Mouse (Mus musculus) left cerebral cortex, adult 18-20 months (tissue): ENCODE results near the gene Zbtb1. TPM values are rescaled to one million over a fixed set of nuclear protein-coding genes. Genes with fewer than 3 reads are reported as not detected.

Experiments
- DNase-seq, 2 experiments: peaks; one replicate each; pipeline ENCODE4 v3.0.0; 2021 to 2022; ENCODE audit warnings: low spot score in 2 of 2, mixed read lengths in 1 of 2
- long read RNA-seq, 2 experiments: library from polyadenylated mRNA; stranded (forward); transcript quantifications; one replicate each; pipeline ENCODE4 v2.0.0; 2021
- total RNA-seq, 2 experiments: library from RNA; stranded (reverse); gene quantifications; 2 replicates each; pipeline ENCODE4 v1.2.3; 2021

Zbtb1 gene
- 1 to 10 TPM; 5.6 to 6.1 TPM for total RNA-seq
- long read RNA-seq, experiment 1, full-length matches to known transcripts = 13 of 22 reads
- long read RNA-seq, experiment 1, partial matches to known transcripts = 1 of 22 reads
- long read RNA-seq, experiment 1, other reads (novel, unspliced or antisense) = 8 of 22 reads
- long read RNA-seq, experiment 2, full-length matches to known transcripts = 7 of 11 reads
- long read RNA-seq, experiment 2, partial matches to known transcripts = 0 of 11 reads
- long read RNA-seq, experiment 2, other reads (novel, unspliced or antisense) = 4 of 11 reads

DNA sequence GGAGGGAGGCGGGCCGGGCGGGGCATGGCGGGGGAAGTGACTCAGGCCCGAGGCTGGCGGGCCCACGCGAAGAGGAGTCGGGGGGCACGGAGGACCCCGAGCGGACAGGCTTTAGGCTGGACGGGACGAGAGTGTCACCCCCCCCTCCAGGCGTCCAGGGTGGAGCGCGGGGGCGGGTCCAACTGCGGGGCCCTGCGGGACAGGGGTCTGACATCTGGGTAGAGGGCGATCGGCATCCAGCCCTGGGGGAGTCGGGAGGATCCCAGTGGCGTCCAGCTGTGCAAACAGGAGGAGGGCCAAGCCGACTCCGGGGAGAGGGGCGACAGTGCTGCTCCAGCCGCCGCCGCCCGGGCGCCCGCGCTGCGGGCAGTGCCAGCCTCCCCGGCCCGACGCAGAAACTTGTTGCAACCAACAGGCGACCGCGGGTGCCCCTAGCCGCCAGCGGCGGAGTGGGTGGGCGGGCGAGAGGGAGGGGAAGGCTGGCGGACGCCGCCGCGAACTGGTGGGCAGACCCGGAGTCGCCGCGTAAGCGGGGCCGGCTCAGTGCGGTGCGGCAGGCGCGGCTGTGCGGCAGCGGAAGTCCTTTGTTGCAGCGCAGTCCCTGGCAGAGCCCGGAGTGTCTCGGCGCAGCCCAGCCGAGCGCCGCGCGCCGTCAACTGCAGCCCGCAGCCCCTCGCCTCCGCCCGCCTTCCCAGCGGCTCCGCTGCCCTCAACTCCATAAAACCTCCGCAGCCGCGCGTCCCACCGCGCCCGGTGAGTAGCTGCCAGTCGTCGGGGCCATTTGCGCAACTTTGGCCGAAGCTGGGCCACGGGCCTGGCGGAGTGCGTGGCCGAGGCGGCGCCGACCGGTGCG lies at the start of gene Zbtb1:
Gene Zbtb1, plus strand, starts transcription at position 289 of the 853 bp plus-strand sequence.
- peak; percentile 74 to 88 for DNase-seq

DNA sequence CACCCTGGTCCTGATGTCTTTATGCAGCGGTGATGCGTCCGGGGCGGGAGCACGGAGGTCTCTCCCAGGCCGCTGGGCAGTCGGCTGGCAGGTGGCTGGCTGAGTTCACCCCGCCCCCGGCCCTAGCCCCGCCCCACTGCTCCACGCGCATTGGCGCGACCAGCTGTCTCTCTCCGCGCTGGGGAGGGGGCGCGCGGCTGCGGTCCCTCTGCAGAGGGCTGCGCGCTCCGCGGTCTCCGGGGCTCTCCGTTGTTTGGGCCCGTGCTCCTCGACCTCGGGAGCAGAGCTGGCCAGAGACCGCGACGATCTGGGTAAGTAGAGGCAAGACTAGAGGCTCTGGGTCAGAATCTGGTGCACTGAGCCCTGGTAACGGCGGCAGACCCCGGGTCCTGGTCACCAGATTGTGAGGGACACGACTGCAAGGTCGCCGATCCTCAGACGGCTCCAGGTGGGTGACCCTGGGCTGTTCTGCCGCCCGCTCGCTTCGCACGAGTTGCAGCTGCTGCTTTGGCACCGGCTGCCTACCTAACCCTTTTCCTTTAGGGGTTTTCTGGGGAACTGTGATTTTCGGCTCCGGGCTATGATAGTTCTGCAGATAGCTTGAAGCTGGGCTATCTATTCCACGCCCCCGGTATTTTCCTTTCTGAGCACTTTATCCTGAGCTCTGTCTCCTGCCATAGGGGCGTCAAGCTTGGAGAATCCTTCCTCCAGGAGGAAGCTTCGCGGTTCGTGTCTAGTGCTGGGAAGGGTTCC lies 45.2 kb upstream of the Zbtb1 start, which contains the start of gene Akap5:
Gene Akap5, plus strand, starts transcription at position 213 of the 753 bp plus-strand sequence.
- DNase-seq = peak; percentile 68 to 70

DNA sequence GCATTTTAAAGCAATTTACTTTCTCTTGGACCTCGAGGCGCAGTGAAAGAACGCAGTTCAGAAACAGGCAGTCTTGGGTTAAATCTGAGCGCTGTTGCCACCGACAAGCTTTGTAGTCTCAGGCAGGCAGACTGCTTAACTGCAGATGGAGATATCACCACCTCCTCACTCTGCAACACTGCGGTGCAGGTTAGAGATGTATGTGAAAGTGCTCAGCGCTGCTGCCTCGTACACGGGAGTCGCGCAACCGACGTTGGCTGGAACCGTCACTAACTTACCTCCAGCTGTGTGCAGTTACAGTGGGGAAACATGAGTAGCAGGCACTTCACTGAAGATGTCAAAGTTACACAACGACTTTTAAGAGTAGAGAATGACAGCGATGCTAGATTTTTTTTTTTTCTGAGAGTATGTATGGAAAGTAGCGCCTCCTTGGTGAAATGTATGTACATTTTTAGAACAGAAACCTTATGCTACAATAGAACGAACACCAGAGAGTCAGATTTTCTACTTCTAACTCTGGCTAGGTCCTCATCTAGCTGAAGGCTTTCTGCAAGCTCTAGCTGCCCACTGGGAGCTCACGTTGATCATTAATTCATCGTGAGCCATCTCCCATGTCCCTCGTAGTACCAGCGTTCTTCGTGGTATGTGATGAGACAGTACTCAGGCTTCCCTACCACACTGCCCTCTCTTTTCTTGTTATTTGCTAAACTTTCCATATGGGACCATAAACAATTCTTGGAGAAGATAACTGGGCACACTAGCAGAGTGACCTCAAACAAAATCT lies 43.4 kb upstream of the Zbtb1 start:
- DNase-seq = peak; percentile 47 to 68

DNA sequence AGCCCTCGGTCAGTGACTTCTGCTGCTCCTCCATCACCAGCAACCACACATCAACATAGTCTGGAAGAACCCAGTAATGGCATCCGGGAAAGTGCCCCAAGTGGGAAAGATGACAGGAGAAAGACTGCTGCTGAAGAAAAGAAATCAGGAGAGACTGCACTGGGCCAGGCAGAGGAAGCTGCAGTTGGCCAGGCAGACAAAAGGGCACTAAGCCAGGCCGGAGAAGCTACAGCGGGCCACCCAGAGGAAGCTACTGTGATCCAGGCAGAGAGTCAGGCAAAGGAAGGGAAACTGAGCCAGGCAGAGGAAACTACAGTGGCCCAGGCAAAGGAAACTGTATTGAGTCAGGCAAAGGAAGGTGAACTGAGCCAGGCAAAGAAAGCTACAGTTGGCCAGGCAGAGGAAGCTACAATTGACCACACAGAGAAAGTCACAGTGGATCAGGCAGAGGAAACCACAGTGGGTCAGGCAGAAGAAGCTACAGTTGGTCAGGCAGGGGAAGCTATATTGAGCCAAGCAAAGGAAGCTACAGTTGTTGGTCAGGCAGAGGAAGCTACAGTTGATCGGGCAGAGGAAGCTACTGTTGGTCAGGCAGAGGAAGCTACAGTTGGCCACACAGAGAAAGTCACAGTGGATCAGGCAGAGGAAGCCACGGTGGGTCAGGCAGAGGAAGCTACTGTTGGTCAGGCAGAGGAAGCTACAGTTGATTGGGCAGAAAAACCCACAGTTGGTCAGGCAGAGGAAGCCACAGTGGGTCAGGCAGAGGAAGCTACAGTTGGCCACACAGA lies 41.3 kb upstream of the Zbtb1 start:
- no peak for DNase-seq

DNA sequence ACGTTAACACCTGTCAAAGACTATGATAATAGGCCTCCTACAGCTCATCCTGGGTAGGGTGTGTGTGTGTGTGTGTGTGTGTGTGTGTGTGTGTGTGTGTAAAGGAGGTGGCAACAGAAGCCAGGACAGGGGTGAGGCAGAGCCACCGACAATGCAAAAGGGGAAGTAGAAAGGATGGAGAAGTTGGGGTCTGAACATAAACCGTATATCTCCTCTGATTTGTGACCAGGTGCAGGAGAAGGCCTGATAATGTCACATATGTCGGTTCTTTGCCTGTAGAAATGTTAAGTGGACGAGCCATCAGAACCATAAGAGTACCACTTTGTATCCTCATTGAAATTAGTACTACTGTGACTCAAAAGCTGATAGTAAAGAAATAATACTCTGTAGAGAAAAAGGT lies 36.4 kb upstream of the Zbtb1 start:
- DNase-seq = no peak

DNA sequence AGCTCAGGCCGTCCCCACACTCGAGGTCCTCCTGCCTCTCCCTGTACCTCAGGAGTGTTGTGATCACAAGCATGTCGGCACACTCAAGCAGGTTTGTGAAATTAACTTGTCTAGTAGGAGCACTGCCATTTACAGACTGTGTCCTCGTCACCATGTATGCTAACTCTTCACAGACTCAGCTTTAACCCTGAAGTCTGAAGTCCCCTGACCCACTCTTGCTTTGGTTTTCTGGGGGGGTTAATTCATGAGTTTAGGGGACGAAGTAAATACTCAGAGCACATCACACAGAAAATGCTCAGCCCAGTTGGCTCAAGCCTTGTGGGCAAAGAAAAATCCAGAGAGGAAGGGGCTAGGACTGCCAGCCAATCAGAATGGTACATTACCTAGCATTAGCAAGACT lies 34.4 kb upstream of the Zbtb1 start:
- no peak for DNase-seq

DNA sequence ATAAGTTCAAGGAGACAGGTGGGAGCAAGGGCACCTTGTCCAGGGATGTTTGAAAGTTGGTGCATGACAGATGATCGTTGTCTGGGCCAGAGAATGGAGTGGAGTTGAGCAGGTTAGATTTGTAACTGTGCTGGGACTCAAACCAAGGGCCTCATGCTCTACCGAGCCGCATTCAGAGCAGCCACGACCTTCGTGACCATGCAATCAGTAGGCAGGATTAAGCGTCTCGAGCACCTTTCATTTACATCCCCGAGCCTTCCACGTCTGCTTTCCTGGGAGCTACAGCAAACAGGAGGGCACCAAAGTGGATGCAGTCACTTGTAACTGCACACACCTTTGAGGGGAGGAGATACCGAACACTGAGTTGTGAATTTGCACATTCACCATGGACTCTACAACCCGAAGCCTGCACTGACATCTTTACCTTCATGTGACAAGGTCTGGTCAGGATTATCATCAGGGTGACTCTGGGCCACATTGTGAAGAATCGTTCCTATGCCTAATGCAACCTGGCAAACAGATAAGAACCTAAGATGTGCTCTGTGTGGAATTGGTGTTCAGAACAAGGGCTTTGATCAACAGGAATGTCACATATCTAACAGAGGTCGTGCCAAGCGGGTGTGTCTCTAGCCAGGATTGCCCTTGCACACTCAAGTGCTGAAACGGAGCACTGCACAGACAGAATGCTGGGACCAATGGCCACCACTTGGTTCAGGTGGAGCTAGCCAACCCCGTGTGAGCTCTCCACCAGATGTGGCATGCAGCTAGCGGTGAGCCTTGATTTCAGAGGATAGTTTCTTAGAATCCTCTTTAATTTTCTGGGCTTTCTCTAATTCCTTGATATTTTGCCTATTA lies 33.7 kb upstream of the Zbtb1 start:
- DNase-seq = no peak

DNA sequence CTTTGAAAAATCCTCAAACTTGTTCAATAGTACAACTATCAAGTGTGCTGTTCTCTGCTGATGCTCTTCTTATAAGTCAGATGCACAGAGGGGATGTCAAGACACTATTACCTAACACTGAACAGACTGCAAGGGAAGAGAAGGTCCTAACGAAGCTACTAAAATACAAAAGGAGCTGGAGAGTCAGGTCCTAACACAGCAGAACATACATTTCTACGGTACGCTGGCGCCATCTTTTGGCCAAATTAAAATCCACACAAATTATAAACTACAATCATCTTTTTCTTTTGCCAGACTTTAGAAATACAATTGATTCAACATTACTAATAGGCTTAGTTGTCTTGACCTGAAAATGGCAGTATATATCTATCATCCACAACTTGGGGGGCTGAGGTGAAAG lies 29.0 kb upstream of the Zbtb1 start:
- DNase-seq = peak; percentile 57 to 70

DNA sequence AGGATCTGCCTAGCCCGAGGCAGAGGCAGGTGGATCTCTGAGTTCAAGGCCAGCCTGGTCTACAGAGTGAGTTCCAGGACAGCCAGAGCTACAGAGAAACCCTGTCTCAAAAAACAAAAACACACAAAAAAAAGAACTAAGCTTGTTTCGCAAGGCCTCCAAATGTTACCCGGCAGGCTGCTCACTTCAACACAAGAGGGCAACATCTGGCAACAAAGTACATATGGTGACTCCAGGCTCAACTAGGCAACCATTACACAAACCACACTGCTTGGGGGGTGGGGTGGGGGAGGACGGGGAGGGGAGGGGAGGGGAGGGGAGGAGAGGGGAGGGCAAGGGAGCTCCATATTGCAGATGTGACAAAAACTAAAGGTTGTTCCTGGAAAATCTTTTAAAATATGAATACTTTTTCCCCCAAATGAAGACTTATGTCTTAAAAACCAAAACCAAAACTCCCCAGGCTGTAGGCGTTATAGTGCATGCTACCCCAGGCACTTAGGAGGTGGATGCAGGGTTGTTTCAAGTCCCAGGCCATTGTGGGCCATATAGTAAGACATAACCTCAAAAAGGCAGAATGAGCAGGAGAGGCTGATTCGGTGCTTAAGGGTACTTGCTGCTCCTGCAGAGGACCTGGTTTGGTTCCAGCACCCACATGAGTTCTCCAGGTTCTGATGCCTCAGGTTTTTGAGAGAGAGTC lies 24.2 kb upstream of the Zbtb1 start:
- DNase-seq = no peak

DNA sequence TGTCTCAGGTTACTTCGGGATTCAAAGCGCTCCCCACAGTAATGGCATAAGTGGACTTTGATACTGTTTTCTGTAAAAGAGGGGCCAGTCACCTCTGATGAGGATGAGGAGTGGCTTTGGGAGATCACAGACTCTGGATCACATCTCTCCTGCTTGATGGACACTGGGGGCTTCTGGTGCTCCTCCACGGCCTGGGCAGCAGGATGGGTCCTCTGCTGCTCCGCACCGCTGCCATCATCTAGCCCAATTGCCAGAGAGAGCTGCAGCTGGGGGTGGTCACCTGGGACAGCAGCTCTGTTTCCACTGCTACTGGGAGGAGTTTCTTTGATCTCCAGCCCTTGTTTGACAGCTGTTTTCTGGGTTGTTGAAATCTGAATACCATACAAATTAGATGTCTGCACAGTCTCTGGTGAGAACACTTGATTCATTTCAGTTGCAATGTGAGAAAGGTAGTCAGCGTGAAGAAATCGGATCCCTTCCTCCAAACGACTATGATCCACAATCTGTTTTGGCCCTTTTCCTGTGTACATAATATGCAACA lies 20.3 kb upstream of the Zbtb1 start:
- DNase-seq = no peak

DNA sequence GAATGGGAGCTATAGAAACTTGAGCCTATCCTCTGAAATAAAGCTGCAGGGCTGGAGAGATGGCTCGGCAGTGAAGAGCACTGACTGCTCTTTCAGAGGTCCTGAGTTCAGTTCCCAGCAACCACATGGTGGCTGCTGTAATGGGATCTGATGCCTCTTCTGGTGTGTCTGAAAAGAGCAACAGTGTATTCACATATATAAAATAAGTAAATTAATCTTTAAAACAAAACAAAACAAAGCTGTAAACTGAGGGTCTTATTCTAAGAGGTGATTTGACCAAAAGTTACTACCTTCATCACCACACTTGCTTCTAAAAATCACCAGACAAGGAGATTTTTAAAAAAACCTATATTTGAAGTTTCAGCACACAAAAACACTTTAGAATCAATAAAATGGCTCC lies 9.2 kb upstream of the Zbtb1 start:
- DNase-seq = no peak

DNA sequence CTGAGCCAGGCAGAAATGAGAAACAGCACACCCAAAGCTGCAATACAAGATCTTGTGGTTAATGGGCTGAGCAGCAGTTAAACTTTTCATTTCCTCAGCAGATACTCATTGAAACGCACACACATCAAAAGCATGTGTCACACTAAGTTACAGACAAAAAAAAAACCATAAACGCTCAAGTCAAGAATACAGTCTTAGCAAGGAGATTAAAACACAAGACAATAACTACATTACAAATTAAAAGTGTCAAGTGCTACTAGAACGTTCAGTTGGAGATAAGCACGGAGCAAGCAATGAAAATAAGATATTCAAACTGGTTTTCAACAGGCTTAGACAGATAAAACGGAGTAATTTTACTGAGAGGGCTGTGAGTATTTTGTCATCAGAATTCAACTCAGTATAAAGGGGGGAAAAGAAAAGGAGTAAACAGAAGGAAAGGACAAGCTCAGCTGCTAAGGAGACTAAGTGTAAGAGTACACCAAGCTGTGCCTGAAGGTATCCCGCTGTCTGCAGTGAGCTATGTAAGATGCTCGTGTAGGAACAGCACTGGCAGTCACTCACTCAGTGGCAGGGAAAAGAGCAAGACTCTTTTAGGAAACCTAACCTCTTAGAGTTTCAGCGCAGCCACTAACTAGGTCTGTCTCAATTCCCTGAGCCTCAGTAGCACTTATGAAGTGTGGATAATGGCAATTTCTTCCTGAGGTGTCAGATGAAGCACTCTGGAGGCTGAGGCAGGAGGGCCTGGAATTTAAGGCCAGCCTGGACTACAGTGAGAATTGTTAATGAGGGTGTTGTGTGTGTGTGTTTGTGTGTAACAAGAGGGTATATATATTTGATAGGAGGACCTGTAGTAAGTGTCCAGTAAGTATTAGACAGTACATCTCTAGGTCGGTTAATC lies 8.4 kb upstream of the Zbtb1 start:
- no peak for DNase-seq

DNA sequence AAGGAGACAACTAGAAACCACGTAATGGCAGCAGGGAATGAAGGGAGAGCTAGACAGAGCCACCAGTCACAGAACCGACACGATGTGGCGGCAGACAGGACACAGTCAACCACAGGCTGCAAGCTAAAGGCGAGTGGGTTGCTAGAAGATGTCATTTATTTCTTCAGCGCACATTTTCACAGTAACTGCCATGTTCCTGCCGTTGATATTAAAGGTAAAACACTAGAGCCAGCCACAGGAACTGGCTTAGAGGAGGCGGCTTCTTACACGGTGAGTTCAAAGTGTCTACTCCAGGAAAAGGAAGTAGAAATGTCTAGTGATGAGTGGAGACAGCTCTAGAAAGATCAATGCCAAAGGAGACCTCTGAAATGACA lies 7.8 kb upstream of the Zbtb1 start:
- DNase-seq = no peak

DNA sequence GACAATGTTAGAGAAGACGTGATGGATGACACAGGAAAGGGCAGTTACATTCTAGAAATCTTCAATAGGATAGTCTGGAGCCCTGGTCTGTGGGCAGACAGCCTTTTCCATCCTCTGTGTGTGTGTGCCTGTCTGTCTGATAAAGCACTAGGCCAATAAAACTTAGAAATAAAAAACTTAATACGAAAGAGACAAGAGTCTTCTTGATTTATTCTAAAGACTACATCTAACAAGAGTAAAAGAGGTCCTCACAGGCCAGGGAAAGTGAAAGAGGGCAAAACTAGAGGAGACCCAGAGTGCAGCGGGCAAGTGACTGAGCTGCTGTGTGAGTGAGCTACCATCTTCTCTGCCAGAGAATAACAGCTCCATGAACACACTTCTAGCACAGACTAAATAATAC lies 3.8 kb upstream of the Zbtb1 start:
- DNase-seq = no peak

DNA sequence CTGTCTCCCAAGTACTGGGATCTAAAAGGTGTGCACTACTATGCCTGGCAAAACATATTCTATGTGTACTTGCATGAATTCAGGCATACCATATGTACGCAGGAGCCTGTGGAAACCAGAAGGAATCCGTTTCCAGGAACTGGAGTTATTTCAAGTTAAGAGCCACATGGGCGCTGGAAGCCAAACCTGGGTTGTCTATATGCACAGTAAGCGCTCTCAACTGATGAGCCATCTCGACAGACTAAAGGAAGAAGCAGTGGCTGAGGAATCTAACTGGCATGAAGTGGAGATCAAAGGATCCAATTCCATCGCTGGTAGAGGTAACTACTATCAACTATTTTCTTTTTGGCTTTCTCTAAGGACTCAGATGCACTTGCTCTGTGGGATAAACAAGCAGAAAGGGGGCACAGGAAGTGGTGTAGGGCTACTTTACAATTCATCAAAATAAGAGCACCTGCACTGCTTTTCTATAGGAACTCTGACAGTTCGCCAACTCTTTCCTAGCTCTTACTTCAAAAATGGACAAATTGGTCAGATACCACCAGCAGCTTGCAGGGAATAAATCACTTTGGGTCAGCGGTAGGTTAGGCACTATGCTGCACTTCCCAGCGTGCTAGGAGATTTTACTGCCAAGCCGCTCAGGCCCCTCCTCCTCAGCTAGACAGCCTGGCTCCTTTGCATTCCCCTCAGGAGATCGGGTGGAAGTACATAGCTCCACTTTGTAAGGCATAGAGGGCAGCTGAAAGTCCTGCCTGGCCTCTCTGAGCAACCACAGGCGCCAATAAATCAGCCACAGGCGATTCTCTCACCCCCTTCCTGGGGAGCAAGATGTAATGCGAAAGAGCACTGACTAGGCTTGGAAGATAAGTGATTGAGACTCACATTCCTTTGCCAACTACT lies 2.7 kb upstream of the Zbtb1 start:
- no peak for DNase-seq

DNA sequence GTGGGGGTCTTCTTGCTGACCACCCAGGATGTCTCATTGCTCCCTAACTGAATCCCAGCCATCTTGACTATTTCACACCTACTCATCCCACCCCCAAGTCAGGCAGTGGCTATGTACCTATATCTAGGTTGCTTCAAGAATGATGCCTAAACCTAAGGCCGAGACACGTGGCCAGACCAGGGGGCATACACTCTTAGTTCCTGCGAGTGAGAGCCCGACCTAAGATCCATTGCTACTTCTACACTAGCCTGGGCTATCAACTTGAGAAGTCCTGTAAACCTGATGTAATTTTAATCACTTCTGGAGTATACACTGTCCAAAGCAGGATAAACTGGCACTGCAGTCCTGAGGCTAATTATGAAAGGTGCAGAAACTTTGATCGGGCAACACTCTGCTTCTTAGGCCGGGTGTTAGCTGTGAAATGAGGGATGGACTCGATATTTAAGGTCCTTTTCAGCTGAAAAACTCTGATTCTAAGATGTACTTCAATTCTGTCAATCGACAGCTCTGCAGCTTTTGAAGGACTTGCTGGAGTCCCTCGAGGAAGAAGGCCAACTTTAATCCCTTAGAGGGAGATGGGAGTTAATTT lies 1.8 kb upstream of the Zbtb1 start:
- DNase-seq = no peak
